Mouse (Mus musculus): ENCODE data around the gene 1700023F06Rik. TPM values are rescaled to one million over a fixed set of nuclear protein-coding genes. Genes with fewer than 3 reads are reported as not detected.

1700023F06Rik gene
- polyA plus RNA-seq, 1 experiment from 2014 or later: 0.74 TPM

GRCm38 (mm10) chr11:103201664-103202063 lies 6.7 kb downstream of the 1700023F06Rik start:
- Histone ChIP-seq H3K9ac (replicated peaks) (no peak overlapping the region), H3K4me1 (replicated peaks) (peaks cover 22% of the 10 kb centered on the region), H3K27me3 (peaks cover 61% of the 10 kb centered on the region), H3K4me2 (no peak overlapping the region), H3K27ac (no peak overlapping the region), H3K4me3 (replicated peaks) (no peak overlapping the region), H3K36me3 (no peaks in the 10 kb centered on the region), H3K9me3 (no peaks in the 10 kb centered on the region)
- ATAC-seq (ENCODE audit: insufficient number of reproducible peaks, insufficient read depth, low FRiP score, low TSS enrichment, low read depth): no peak
- 30% methylated on average over 6 of the region's 6 CpGs for WGBS

GRCm38 (mm10) chr11:103198911-103199803 lies 9.2 kb downstream of the 1700023F06Rik start:
- Histone ChIP-seq H3K4me3 (replicated peaks) (peak overlapping the region; percentile 49), H3K9me3 (no peaks in the 10 kb centered on the region), H3K27me3 (peaks cover 86% of the 10 kb centered on the region), H3K36me3 (no peaks in the 10 kb centered on the region), H3K27ac (no peak overlapping the region), H3K9ac (replicated peaks) (peak overlapping the region; percentile 53), H3K4me2 (peak overlapping the region; percentile 84), H3K4me1 (replicated peaks) (peaks cover 22% of the 10 kb centered on the region)
- ATAC-seq (ENCODE audit: insufficient number of reproducible peaks, insufficient read depth, low FRiP score, low TSS enrichment, low read depth): no peak
- 1% methylated on average over 57 of the region's 59 CpGs for WGBS

- Histone ChIP-seq H3K4me2 (peak overlapping the region; percentile 84), H3K27ac (no peak overlapping the region), H3K4me1 (replicated peaks) (peaks cover 25% of the 10 kb centered on the region), H3K9me3 (no peaks in the 10 kb centered on the region), H3K27me3 (peaks cover 94% of the 10 kb centered on the region), H3K9ac (replicated peaks) (no peak overlapping the region), H3K4me3 (replicated peaks) (peak overlapping the region; percentile 49), H3K36me3 (no peaks in the 10 kb centered on the region)
- no peak for ATAC-seq (ENCODE audit: insufficient number of reproducible peaks, insufficient read depth, low FRiP score, low TSS enrichment, low read depth)
- 4% methylated on average over 16 of the region's 16 CpGs for whole genome bisulfite sequencing
These were observed 10.0 kb downstream of the 1700023F06Rik start for GRCm38 (mm10) chr11:103198339-103198738.

- WGBS: 91% methylated on average over 4 of the region's 4 CpGs
- Histone ChIP-seq H3K27me3 (peaks cover 100% of the 10 kb centered on the region), H3K36me3 (no peaks in the 10 kb centered on the region), H3K4me3 (replicated peaks) (no peak overlapping the region), H3K9me3 (no peaks in the 10 kb centered on the region), H3K9ac (replicated peaks) (no peak overlapping the region), H3K4me1 (replicated peaks) (peaks cover 35% of the 10 kb centered on the region), H3K4me2 (no peak overlapping the region), H3K27ac (no peak overlapping the region)
- no peak for ATAC-seq (ENCODE audit: insufficient number of reproducible peaks, insufficient read depth, low FRiP score, low TSS enrichment, low read depth)
These were observed 11.0 kb downstream of the 1700023F06Rik start for GRCm38 (mm10) chr11:103197340-103197739.

- H3K36me3 ChIP-seq: no peaks in the 10 kb centered on the region
- peaks cover 29% of the 10 kb centered on the region for H3K4me1 ChIP-seq (replicated peaks)
- no peak overlapping the region for H3K27ac ChIP-seq
- no peak overlapping the region for H3K9ac ChIP-seq (replicated peaks)
- H3K27me3 ChIP-seq: peaks cover 100% of the 10 kb centered on the region
- H3K4me3 ChIP-seq (replicated peaks): no peak overlapping the region
- no peaks in the 10 kb centered on the region for H3K9me3 ChIP-seq
- H3K4me2 ChIP-seq: no peak overlapping the region
- 84% methylated on average over 5 of the region's 5 CpGs for WGBS
- ATAC-seq (ENCODE audit: insufficient number of reproducible peaks, insufficient read depth, low FRiP score, low TSS enrichment, low read depth): no peak
These were observed 12.7 kb downstream of the 1700023F06Rik start for GRCm38 (mm10) chr11:103195656-103196055.

- H3K4me2 ChIP-seq: no peak overlapping the region
- no peaks in the 10 kb centered on the region for H3K9me3 ChIP-seq
- H3K4me1 ChIP-seq (replicated peaks): peaks cover 29% of the 10 kb centered on the region
- H3K27ac ChIP-seq: no peak overlapping the region
- H3K9ac ChIP-seq (replicated peaks): no peak overlapping the region
- no peaks in the 10 kb centered on the region for H3K36me3 ChIP-seq
- peaks cover 100% of the 10 kb centered on the region for H3K27me3 ChIP-seq
- 91% methylated on average over 18 of the region's 18 CpGs for WGBS
- no peak overlapping the region for H3K4me3 ChIP-seq (replicated peaks)
- no peak for ATAC-seq (ENCODE audit: insufficient number of reproducible peaks, insufficient read depth, low FRiP score, low TSS enrichment, low read depth)
These were observed 13.1 kb downstream of the 1700023F06Rik start for GRCm38 (mm10) chr11:103195236-103195635.

DNA sequence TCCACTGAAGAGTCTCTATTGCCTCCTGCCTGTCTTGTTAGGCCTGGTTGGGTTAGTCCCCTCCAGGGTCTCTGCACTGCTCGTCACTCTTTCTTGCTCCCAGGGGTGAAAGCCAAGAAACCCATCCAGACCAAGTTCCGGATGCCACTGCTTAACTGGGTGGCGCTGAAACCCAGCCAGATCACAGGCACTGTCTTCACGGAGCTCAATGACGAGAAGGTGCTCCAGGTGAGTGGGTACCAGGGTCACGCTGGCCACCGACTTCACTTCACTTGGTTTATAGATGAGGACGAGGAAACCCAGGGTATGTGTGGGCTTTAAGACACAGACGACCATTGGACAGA lies 14.6 kb downstream of the 1700023F06Rik start:
- no peaks in the 10 kb centered on the region for H3K9me3 ChIP-seq
- no peak overlapping the region for H3K4me3 ChIP-seq (replicated peaks)
- 28% methylated on average over 9 of the region's 9 CpGs for WGBS
- no peak overlapping the region for H3K9ac ChIP-seq (replicated peaks)
- H3K27me3 ChIP-seq: peaks cover 95% of the 10 kb centered on the region
- no peak overlapping the region for H3K4me2 ChIP-seq
- no peaks in the 10 kb centered on the region for H3K36me3 ChIP-seq
- H3K27ac ChIP-seq: no peak overlapping the region
- H3K4me1 ChIP-seq (replicated peaks): peaks cover 19% of the 10 kb centered on the region
- no peak for ATAC-seq (ENCODE audit: insufficient number of reproducible peaks, insufficient read depth, low FRiP score, low TSS enrichment, low read depth)

DNA sequence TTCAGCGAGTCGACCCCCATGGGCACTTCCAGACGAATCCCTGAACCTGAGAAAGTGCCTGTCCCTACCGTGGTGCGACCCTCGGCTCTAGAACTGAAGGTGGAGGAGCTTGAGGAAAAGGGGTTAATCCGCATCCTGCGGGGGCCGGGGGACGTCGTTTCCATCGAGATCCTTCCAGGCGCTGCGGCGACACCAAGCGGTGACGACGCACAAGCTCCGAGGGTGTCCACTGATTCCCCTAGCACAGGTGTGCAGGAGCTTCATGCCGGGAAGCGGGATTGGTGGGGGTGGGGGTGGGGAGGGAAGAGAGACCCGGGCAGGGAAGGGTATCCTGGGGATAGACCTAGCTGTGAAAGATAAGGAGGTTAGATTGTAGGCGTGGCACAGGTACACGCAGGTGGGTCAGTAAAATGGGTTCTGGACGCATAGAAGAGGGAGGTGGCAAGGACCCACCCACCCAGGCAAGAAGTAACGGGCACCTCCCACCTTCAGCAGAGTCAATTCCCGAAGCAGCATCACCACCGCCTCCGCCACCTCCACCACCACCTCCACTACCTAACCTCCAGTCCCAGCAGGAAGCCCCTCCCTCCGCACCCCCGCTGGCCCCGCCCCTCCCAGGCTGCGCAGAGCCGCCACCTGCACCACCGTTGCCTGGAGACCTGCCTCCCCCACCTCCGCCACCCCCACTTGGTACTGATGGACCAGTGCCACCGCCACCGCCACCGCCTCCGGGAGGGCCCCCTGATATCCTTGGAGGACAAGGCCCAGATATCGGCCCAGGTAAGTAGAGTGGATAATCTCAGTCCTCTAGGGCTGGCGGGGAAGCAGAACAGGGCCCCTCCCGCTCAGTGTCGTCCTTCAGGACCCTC lies 15.2 kb downstream of the 1700023F06Rik start:
- peaks cover 13% of the 10 kb centered on the region for H3K4me1 ChIP-seq (replicated peaks)
- no peaks in the 10 kb centered on the region for H3K36me3 ChIP-seq
- peaks cover 89% of the 10 kb centered on the region for H3K27me3 ChIP-seq
- 0 out of 2 replicates have a peak overlapping the region, but pooled peaks have one; percentile 27 for H3K9ac ChIP-seq (replicated peaks)
- peak overlapping the region; percentile 51 for H3K4me2 ChIP-seq
- peak overlapping the region; percentile 27 for H3K4me3 ChIP-seq (replicated peaks)
- no peak overlapping the region for H3K27ac ChIP-seq
- H3K9me3 ChIP-seq: no peaks in the 10 kb centered on the region
- no peak for ATAC-seq (ENCODE audit: insufficient number of reproducible peaks, insufficient read depth, low FRiP score, low TSS enrichment, low read depth)
- 4% methylated on average over 40 of the region's 44 CpGs for WGBS

GRCm38 (mm10) chr11:103192230-103192955 lies 16.0 kb downstream of the 1700023F06Rik start:
- Histone ChIP-seq H3K9me3 (no peaks in the 10 kb centered on the region), H3K27ac (no peak overlapping the region), H3K4me2 (peak overlapping the region; percentile 51), H3K9ac (replicated peaks) (peak overlapping the region; percentile 44; the same call in 1 of the 2 replicates), H3K4me3 (replicated peaks) (peak overlapping the region; percentile 27), H3K27me3 (peaks cover 81% of the 10 kb centered on the region), H3K36me3 (no peaks in the 10 kb centered on the region), H3K4me1 (replicated peaks) (peaks cover 13% of the 10 kb centered on the region; the same call in 1 of the 2 replicates)
- ATAC-seq (ENCODE audit: insufficient number of reproducible peaks, insufficient read depth, low FRiP score, low TSS enrichment, low read depth): no peak
- 14% methylated on average over 28 of the region's 28 CpGs for WGBS

DNA sequence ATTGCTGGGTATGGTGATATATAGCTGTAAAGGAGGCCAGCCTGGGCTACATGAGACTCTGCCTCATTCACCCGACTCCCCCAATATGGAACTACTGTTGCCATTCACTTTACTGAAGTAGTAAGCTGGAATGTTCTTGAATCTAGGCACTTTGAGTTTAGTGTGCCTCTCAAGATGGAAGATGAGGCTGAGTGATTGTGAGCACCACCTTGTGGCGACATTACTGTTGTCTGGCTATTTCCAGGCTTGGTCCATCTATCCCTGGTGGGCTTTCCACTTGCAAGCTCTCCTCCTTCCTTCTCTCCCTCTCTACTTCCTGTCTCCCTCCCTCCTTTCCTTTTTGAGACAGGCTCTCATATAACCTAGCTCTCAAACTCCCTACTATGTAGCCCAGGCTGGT lies 23.5 kb downstream of the 1700023F06Rik start:
- no peak overlapping the region for H3K27ac ChIP-seq
- no peaks in the 10 kb centered on the region for H3K4me1 ChIP-seq (replicated peaks)
- H3K4me2 ChIP-seq: no peak overlapping the region
- H3K9ac ChIP-seq (replicated peaks): no peak overlapping the region; the same call in 1 of the 2 replicates
- H3K27me3 ChIP-seq: peaks cover 33% of the 10 kb centered on the region
- ATAC-seq (ENCODE audit: insufficient number of reproducible peaks, insufficient read depth, low FRiP score, low TSS enrichment, low read depth): no peak
- no peaks in the 10 kb centered on the region for H3K9me3 ChIP-seq
- no peaks in the 10 kb centered on the region for H3K36me3 ChIP-seq
- 40% methylated on average over 2 of the region's 2 CpGs for WGBS
- no peak overlapping the region for H3K4me3 ChIP-seq (replicated peaks)
